Mouse (Mus musculus): ENCODE data around the gene Mgat3. TPM values are rescaled to one million over a fixed set of nuclear protein-coding genes. Genes with fewer than 3 reads are reported as not detected.

The Mgat3 gene
- polyA plus RNA-seq, 1 experiment from 2014 or later, result 3.0 TPM

- Histone ChIP-seq H3K4me1 (ENCODE audit: insufficient read depth, low read depth, low read length) (no peaks in the 10 kb centered on the region), H3K27ac (ENCODE audit: low read length) (peak overlapping the region; percentile 60), H3K9me3 (ENCODE audit: low read length) (no peaks in the 10 kb centered on the region), H3K36me3 (ENCODE audit: insufficient read depth, low read length) (no peaks in the 10 kb centered on the region), H3K4me2 (replicated peaks; ENCODE audit: low read depth, low read length) (peak overlapping the region; percentile 29), H3K9ac (replicated peaks; ENCODE audit: low read depth) (no peak overlapping the region; the same call in 1 of the 2 replicates), H3K27me3 (replicated peaks; ENCODE audit: insufficient read depth, low read length) (no peaks in the 10 kb centered on the region), H3K4me3 (ENCODE audit: low read depth, low read length) (no peak overlapping the region)
- TF ChIP-seq EP300 (IDR thresholded peaks at IDR 0.05) (peak; percentile 52), CTCF (IDR thresholded peaks at IDR 0.05) (no peak)
- WGBS, result 21% methylated on average over 14 of the region's 14 CpGs
- peak; percentile 88 for ATAC-seq
- peak; percentile 77 for DNase-seq (ENCODE audit: low spot score)
These were observed 45.7 kb downstream of the Mgat3 start for GRCm38 (mm10) chr15:80219211-80219610.

GRCm38 (mm10) chr15:80219705-80220657 is 46.5 kb downstream of the Mgat3 start:
- Histone ChIP-seq H3K36me3 (ENCODE audit: insufficient read depth, low read length) (no peaks in the 10 kb centered on the region), H3K4me3 (ENCODE audit: low read depth, low read length) (no peak overlapping the region), H3K27me3 (replicated peaks; ENCODE audit: insufficient read depth, low read length) (no peaks in the 10 kb centered on the region), H3K27ac (ENCODE audit: low read length) (peak overlapping the region; percentile 60), H3K4me1 (ENCODE audit: insufficient read depth, low read depth, low read length) (no peaks in the 10 kb centered on the region), H3K4me2 (replicated peaks; ENCODE audit: low read depth, low read length) (peak overlapping the region; percentile 29), H3K9me3 (ENCODE audit: low read length) (no peaks in the 10 kb centered on the region), H3K9ac (replicated peaks; ENCODE audit: low read depth) (no peak overlapping the region)
- DNase-seq (ENCODE audit: low spot score) (no peak), ATAC-seq (peak; percentile 37; the same call in 1 of the 2 replicates)
- 41% methylated on average over 4 of the region's 4 CpGs for WGBS
- TF ChIP-seq CTCF (IDR thresholded peaks at IDR 0.05) (no peak), EP300 (IDR thresholded peaks at IDR 0.05) (no peak)

GRCm38 (mm10) chr15:80221031-80221430 is 47.5 kb downstream of the Mgat3 start:
- DNase-seq (ENCODE audit: low spot score) (no peak), ATAC-seq (no peak)
- Histone ChIP-seq H3K4me2 (replicated peaks; ENCODE audit: low read depth, low read length) (no peak overlapping the region), H3K9ac (replicated peaks; ENCODE audit: low read depth) (no peak overlapping the region), H3K36me3 (ENCODE audit: insufficient read depth, low read length) (no peaks in the 10 kb centered on the region), H3K4me1 (ENCODE audit: insufficient read depth, low read depth, low read length) (no peaks in the 10 kb centered on the region), H3K9me3 (ENCODE audit: low read length) (no peaks in the 10 kb centered on the region), H3K4me3 (ENCODE audit: low read depth, low read length) (no peak overlapping the region), H3K27me3 (replicated peaks; ENCODE audit: insufficient read depth, low read length) (no peaks in the 10 kb centered on the region), H3K27ac (ENCODE audit: low read length) (no peak overlapping the region)
- WGBS, result 66% methylated on average over 8 of the region's 8 CpGs
- TF ChIP-seq EP300 (IDR thresholded peaks at IDR 0.05), result no peak

- no peak overlapping the region for H3K4me3 ChIP-seq (ENCODE audit: low read depth, low read length)
- H3K27me3 ChIP-seq (replicated peaks; ENCODE audit: insufficient read depth, low read length), result no peaks in the 10 kb centered on the region
- H3K9ac ChIP-seq (replicated peaks; ENCODE audit: low read depth), result no peak overlapping the region
- 84% methylated on average over 7 of the region's 7 CpGs for WGBS
- ATAC-seq, result no peak
- no peaks in the 10 kb centered on the region for H3K4me1 ChIP-seq (ENCODE audit: insufficient read depth, low read depth, low read length)
- H3K4me2 ChIP-seq (replicated peaks; ENCODE audit: low read depth, low read length), result no peak overlapping the region
- no peaks in the 10 kb centered on the region for H3K36me3 ChIP-seq (ENCODE audit: insufficient read depth, low read length)
- no peak for DNase-seq (ENCODE audit: low spot score)
- TF ChIP-seq EP300 (IDR thresholded peaks at IDR 0.05) (no peak), CTCF (IDR thresholded peaks at IDR 0.05) (no peak)
- H3K27ac ChIP-seq (ENCODE audit: low read length), result no peak overlapping the region
- no peaks in the 10 kb centered on the region for H3K9me3 ChIP-seq (ENCODE audit: low read length)
These were observed 50.2 kb downstream of the Mgat3 start for GRCm38 (mm10) chr15:80223751-80224150.

GRCm38 (mm10) chr15:80225208-80225607 is 51.7 kb downstream of the Mgat3 start:
- H3K27me3 ChIP-seq (replicated peaks; ENCODE audit: insufficient read depth, low read length), result no peaks in the 10 kb centered on the region
- ATAC-seq (peak; percentile 88), DNase-seq (ENCODE audit: low spot score) (peak; percentile 82)
- H3K4me2 ChIP-seq (replicated peaks; ENCODE audit: low read depth, low read length), result no peak overlapping the region
- WGBS, result 18% methylated on average over 9 of the region's 9 CpGs
- no peak overlapping the region for H3K4me3 ChIP-seq (ENCODE audit: low read depth, low read length)
- H3K9ac ChIP-seq (replicated peaks; ENCODE audit: low read depth), result no peak overlapping the region
- H3K9me3 ChIP-seq (ENCODE audit: low read length), result no peaks in the 10 kb centered on the region
- no peaks in the 10 kb centered on the region for H3K36me3 ChIP-seq (ENCODE audit: insufficient read depth, low read length)
- no peaks in the 10 kb centered on the region for H3K4me1 ChIP-seq (ENCODE audit: insufficient read depth, low read depth, low read length)
- H3K27ac ChIP-seq (ENCODE audit: low read length), result no peak overlapping the region
- TF ChIP-seq EP300 (IDR thresholded peaks at IDR 0.05) (no peak), CTCF (IDR thresholded peaks at IDR 0.05) (peak; percentile 95)

GRCm38 (mm10) chr15:80225796-80226195 is 52.3 kb downstream of the Mgat3 start:
- Histone ChIP-seq H3K4me3 (ENCODE audit: low read depth, low read length) (no peak overlapping the region), H3K9me3 (ENCODE audit: low read length) (no peaks in the 10 kb centered on the region), H3K27ac (ENCODE audit: low read length) (no peak overlapping the region), H3K9ac (replicated peaks; ENCODE audit: low read depth) (no peak overlapping the region), H3K4me2 (replicated peaks; ENCODE audit: low read depth, low read length) (no peak overlapping the region), H3K27me3 (replicated peaks; ENCODE audit: insufficient read depth, low read length) (no peaks in the 10 kb centered on the region), H3K4me1 (ENCODE audit: insufficient read depth, low read depth, low read length) (no peaks in the 10 kb centered on the region), H3K36me3 (ENCODE audit: insufficient read depth, low read length) (no peaks in the 10 kb centered on the region)
- ATAC-seq (peak; percentile 81), DNase-seq (ENCODE audit: low spot score) (peak; percentile 82)
- peak; percentile 82 for TF ChIP-seq CTCF (IDR thresholded peaks at IDR 0.05)
- no peak for TF ChIP-seq EP300 (IDR thresholded peaks at IDR 0.05)
- 46% methylated on average over 2 of the region's 2 CpGs for WGBS
